Mouse (Mus musculus): ENCODE results near the gene Hcrtr1.

GRCm38 (mm10) chr4:130125164-130125563, 14.0 kb downstream of the Hcrtr1 start:
- TF ChIP-seq POLR2A (IDR thresholded peaks at IDR 0.05; ENCODE audit: low read depth, low read length) (no peak), CTCF (IDR thresholded peaks at IDR 0.05; ENCODE audit: borderline replicate concordance, insufficient read depth, low read length) (no peak)
